Mouse (Mus musculus) c-Kit-positive CD71-positive TER-119-negative erythroid progenitor cells, embryonic 14.5 days (primary cell): Measurements from ENCODE around the gene Ralgapb.

Experiments
- DNase-seq: peaks from one replicate; pipeline ENCODE4 v3.0.0-alpha.2; 2013; ENCODE audit warnings: low read depth

Ralgapb gene

GRCm38 (mm10) chr2:158408997-158409594 lies 552 bp upstream of the Ralgapb start:
- DNase-seq, result no peak

GRCm38 (mm10) chr2:158410022-158411014 lies 670 bp downstream of the Ralgapb start:
- no peak for DNase-seq

GRCm38 (mm10) chr2:158413240-158413639 lies 3.6 kb downstream of the Ralgapb start:
- no peak for DNase-seq

- no peak for DNase-seq
These were observed 6.2 kb downstream of the Ralgapb start for GRCm38 (mm10) chr2:158415826-158416225.

- no peak for DNase-seq
These were observed 9.0 kb downstream of the Ralgapb start for GRCm38 (mm10) chr2:158418663-158419062.

GRCm38 (mm10) chr2:158445814-158446213 lies 36.2 kb downstream of the Ralgapb start:
- DNase-seq, result no peak

- DNase-seq, result no peak
These were observed 40.2 kb downstream of the Ralgapb start for GRCm38 (mm10) chr2:158449845-158450244.

GRCm38 (mm10) chr2:158456451-158456850 lies 46.8 kb downstream of the Ralgapb start:
- DNase-seq, result no peak

GRCm38 (mm10) chr2:158457610-158458009 lies 48.0 kb downstream of the Ralgapb start:
- DNase-seq, result no peak

GRCm38 (mm10) chr2:158462450-158462849 lies 52.8 kb downstream of the Ralgapb start:
- no peak for DNase-seq

GRCm38 (mm10) chr2:158474159-158474558 lies 64.5 kb downstream of the Ralgapb start:
- DNase-seq, result no peak

GRCm38 (mm10) chr2:158477640-158478039 lies 68.0 kb downstream of the Ralgapb start:
- no peak for DNase-seq

GRCm38 (mm10) chr2:158498457-158498856 lies 88.8 kb downstream of the Ralgapb start:
- no peak for DNase-seq

GRCm38 (mm10) chr2:158501836-158502812 lies 92.5 kb downstream of the Ralgapb start, which contains the start of gene Adig:
Gene Adig (plus strand): TSS chr2:158502612.
- no peak for DNase-seq

- no peak for DNase-seq
These were observed 93.6 kb downstream of the Ralgapb start for GRCm38 (mm10) chr2:158503226-158503625.

GRCm38 (mm10) chr2:158503671-158504070 lies 94.0 kb downstream of the Ralgapb start:
- DNase-seq, result no peak

GRCm38 (mm10) chr2:158506475-158506874 lies 96.8 kb downstream of the Ralgapb start:
- no peak for DNase-seq

- no peak for DNase-seq
These were observed 97.4 kb downstream of the Ralgapb start for GRCm38 (mm10) chr2:158507046-158507445.

- no peak for DNase-seq
These were observed 101.0 kb downstream of the Ralgapb start for GRCm38 (mm10) chr2:158510665-158511064.

- DNase-seq, result no peak
These were observed 102.9 kb downstream of the Ralgapb start, which contains the start of gene Arhgap40 for GRCm38 (mm10) chr2:158512528-158512927. Gene Arhgap40 (plus strand): TSS chr2:158512796.

GRCm38 (mm10) chr2:158513821-158514336 lies 104.2 kb downstream of the Ralgapb start:
- no peak for DNase-seq

- no peak for DNase-seq
These were observed 108.9 kb downstream of the Ralgapb start for GRCm38 (mm10) chr2:158518583-158518982.
